Mouse (Mus musculus): ENCODE measurements at regions not wholly inside any gene's neighbourhood (a gene's known extent, or its start where the extent isn't known, plus 50 kb on each side); places are given as distances from the start of the nearest gene placed in this dataset.
A peak's percentile ranks its signal among the peaks of the same experiment; 100 is the strongest.
"Not testable (repeated sequence)": the region's sequence is repeated elsewhere in the genome, so short reads cannot be mapped to it uniquely, and the experiment has no call there.

DNA sequence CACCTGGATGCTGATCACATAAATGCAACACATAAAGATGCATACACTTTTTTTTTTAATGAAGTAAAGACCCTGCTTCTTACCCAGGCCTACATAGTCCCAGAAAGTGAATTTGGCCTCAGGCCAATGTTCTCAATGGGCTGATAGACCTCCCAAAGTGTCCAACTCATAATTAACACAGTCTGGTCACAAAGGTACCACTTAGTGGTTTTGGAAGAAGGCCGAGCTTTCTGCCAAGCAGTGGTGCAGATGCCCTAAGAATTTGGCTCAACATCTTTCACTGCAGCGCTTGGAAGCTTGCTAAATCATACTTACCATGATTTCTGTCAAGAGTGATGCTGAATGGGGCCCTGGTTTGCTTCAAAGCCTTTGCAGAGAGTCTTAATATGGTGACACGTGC lies 706.4 kb upstream of the Rag2 start:
- no peak for DNase-seq
- intact Hi-C loops (cut with DNase I; ENCODE audit: low total_unique reads): no loop called here

- intact Hi-C loops (cut with DNase I; ENCODE audit: low total_unique reads): no loop called here
- DNase-seq: no peak
Measured at GRCm38 (mm10) chr2:100919537-100920212, 704.8 kb upstream of the Rag2 start.

GRCm38 (mm10) chr2:100948632-100949031 lies 675.9 kb upstream of the Rag2 start:
- not testable (repeated sequence) for DNase-seq

DNA sequence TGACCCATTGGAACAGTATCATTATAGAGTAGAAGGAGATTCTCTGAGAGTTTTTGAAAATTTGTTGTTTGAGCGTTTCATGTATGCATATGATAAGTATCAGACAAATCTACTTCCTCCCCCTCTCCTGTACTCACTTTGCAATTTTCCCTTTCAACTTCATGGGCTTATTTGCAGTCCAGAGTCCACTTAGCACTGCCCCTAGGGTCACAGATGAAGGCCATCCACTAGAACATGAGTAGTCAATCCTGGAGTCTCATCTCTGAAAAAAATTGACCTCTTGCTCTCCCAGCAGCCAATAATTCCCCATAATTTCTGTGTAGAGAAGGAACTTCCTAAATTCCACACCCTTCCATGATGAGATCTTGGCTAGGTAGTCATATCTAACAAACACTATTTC lies 665.1 kb upstream of the Rag2 start:
- DNase-seq: no peak
- intact Hi-C loops (cut with DNase I; ENCODE audit: low total_unique reads): no loop called here

More at GRCm38 (mm10) chr2:100948632-100949031, 675.9 kb upstream of the Rag2 start:
- intact Hi-C loops (cut with DNase I; ENCODE audit: low total_unique reads): not testable (repeated sequence)

DNA sequence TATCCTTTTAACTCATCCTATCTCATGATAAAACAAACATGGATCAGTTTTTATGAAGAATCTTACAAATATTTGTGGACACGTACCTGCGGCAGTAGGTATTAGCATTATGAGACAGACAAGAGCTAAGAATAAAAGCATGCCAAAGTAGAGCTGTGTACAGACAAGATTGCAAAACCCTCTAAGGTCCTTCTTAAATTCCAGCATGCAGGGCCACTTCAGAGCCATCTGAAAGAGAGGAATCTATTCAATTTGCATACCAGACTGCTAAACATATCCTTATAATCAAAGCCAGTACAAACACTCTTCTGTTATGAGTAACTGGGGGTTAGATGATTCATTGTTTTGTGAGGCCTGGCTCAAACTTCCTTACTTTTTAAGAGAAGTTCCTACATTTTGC lies 659.9 kb upstream of the Rag2 start:
- no peak for DNase-seq
- intact Hi-C loops (cut with DNase I; ENCODE audit: low total_unique reads): loop anchor here (5.0 kb wide), 1 partner anchor 773 kb away; no protein-coding TSS in a partner anchor

DNA sequence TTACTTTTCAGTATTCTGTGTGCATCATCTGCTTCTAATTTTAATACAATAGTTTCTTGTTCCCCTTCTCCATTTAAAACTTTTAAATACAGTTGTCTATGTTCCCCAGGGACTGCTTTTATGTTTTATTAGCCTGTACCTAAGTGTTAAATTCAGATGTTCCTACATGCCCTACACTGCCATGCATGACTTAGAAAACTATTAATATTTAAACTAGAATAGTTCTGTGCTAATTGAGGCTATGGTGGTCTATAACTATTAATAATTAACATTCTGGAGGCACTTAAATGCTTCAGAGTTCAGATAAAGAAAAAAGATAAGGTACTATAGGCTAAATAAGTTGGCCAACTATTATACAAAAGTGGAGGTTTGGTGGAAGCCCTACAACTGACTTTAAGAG lies 647.3 kb upstream of the Rag2 start:
- DNase-seq: no peak
- intact Hi-C loops (cut with DNase I; ENCODE audit: low total_unique reads): no loop called here

- DNase-seq: no peak
- intact Hi-C loops (cut with DNase I; ENCODE audit: low total_unique reads): no loop called here
Measured at GRCm38 (mm10) chr2:100982362-100982761, 642.2 kb upstream of the Rag2 start.

GRCm38 (mm10) chr2:101015353-101015752 lies 609.2 kb upstream of the Rag2 start:
- intact Hi-C loops (cut with DNase I; ENCODE audit: low total_unique reads): no loop called here
- no peak for DNase-seq

DNA sequence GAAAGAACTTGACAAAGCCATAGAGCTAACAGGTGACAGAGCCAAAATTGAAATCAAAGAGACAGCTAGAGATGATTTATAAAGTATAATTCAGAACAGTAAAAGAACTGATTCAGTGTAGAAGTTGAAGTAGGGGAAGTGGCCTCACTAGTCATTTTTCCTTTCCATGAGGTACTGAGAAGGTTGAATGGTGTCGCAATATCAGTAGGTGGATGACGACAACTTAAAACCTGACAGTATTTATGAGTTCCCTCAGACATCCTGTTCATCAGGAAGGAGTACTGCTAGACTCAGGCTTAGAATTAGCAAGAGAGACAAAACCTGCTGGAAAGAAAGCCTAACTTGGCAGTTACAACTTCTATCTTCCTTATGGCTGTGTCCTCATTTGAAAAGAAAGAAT lies 605.1 kb upstream of the Rag2 start:
- no peak for DNase-seq
- intact Hi-C loops (cut with DNase I; ENCODE audit: low total_unique reads): no loop called here

- intact Hi-C loops (cut with DNase I; ENCODE audit: low total_unique reads): no loop called here
- no peak for DNase-seq
Measured at GRCm38 (mm10) chr2:101021515-101021914, 603.0 kb upstream of the Rag2 start.

DNA sequence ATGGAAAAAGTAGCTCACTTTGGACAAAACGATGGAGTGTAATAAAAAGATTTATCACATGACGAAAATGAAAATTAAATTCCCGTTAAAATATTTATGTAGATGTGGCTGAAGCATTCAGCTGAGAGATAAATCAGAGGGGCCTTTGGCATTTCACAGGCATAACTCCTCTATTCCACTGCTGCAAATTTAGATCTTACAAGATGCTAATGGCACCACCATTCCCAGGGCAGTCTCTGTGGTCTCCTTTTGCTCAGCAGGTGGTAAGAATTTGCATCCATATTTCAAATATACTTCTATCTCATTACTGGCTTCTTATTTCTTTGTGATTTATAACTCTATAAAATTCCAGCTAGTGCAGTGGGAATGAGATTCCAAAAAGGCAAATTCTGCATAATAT lies 581.5 kb upstream of the Rag2 start:
- no peak for DNase-seq
- intact Hi-C loops (cut with DNase I; ENCODE audit: low total_unique reads): no loop called here

DNA sequence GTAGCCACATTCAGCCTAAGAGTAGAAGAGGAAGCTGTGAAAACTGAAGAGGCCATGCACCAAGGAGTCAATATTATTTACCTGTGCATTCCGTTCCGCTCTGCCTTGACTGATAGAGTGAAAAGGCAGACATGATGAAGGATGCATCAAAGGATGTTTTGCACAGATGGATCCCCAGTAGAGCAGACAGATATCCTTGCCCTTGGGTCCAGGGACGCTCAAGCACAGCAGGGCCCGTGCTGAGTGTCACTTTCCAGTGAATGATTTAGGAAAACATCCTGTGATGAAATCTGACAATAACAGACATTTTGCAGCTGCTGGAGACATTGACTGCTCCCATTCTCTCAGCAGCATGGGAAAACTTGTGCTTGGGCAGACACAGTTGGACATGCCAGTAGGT lies 561.6 kb upstream of the Rag2 start:
- intact Hi-C loops (cut with DNase I; ENCODE audit: low total_unique reads): no loop called here
- DNase-seq: no peak

- intact Hi-C loops (cut with DNase I; ENCODE audit: low total_unique reads): no loop called here
- no peak for DNase-seq
Measured at GRCm38 (mm10) chr2:101074990-101075389, 549.5 kb upstream of the Rag2 start.

GRCm38 (mm10) chr2:101080231-101080630 lies 544.3 kb upstream of the Rag2 start:
- DNase-seq: no peak
- intact Hi-C loops (cut with DNase I; ENCODE audit: low total_unique reads): no loop called here

DNA sequence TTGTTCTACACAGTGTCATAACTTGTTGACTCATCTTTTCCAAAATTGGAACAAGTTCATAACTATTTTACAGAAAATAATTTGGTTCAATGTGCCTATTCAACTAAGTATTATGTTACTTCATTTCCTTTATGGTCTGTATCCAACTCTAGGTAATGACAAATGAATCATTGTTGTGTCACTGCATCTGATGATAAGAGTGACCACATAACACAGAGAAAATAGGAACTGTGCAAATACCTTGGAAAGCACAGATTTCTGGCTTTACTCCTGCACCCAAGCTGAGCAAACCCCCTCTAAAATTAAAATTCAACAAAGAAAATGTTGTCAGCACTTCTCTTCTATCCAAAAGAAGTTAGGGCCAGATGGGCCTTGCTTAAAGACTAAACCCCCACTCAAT lies 540.7 kb upstream of the Rag2 start:
- DNase-seq: no peak
- intact Hi-C loops (cut with DNase I; ENCODE audit: low total_unique reads): no loop called here

- DNase-seq: no peak
- intact Hi-C loops (cut with DNase I; ENCODE audit: low total_unique reads): no loop called here
Measured at GRCm38 (mm10) chr2:101084648-101085047, 539.9 kb upstream of the Rag2 start.

GRCm38 (mm10) chr2:101107183-101107872 lies 517.2 kb upstream of the Rag2 start:
- intact Hi-C loops (cut with DNase I; ENCODE audit: low total_unique reads): no loop called here
- peak; percentile 8 for DNase-seq

DNA sequence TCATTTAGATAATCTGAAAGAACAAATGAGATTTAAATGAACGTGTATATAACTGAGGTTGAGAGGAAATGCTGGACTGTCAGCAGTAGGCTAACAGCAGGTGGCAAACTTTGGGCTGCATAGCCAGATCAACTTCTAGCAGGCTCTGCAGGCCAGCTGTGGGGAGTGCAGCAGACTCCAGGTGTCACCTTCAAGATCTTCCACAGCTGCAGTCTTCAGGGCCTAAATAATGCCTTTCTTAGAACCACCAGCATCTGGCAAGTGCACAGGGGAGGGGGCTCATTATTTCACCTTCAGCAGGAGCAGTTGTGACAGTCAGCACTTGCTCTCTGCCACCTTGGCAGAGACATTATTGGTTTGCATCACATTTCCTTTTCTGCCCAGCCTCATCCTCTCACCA lies 487.7 kb upstream of the Rag2 start:
- intact Hi-C loops (cut with DNase I; ENCODE audit: low total_unique reads): no loop called here
- DNase-seq: no peak

- intact Hi-C loops (cut with DNase I; ENCODE audit: low total_unique reads): no loop called here
Measured at GRCm38 (mm10) chr2:101139931-101140330, 484.6 kb upstream of the Rag2 start.

GRCm38 (mm10) chr2:101156755-101157271 lies 467.7 kb upstream of the Rag2 start:
- DNase-seq: no peak
- intact Hi-C loops (cut with DNase I; ENCODE audit: low total_unique reads): no loop called here

More at GRCm38 (mm10) chr2:101139931-101140330, 484.6 kb upstream of the Rag2 start:
- peak; percentile 9 for DNase-seq

- no peak for DNase-seq
- intact Hi-C loops (cut with DNase I; ENCODE audit: low total_unique reads): no loop called here
Measured at GRCm38 (mm10) chr2:101159276-101159675, 465.2 kb upstream of the Rag2 start.

All from gastrocnemius, postnatal 14 days (tissue).